Mouse (Mus musculus): ENCODE measurements around the gene Zfp536. TPM values are rescaled to one million over a fixed set of nuclear protein-coding genes. Genes with fewer than 3 reads are reported as not detected.
"Not testable (repeated sequence)": the region's sequence is repeated elsewhere in the genome, so short reads cannot be mapped to it uniquely, and the experiment has no call there.

Zfp536 gene
- polyA plus RNA-seq, 1 experiment from 2014 or later = 52.5 TPM

- Histone ChIP-seq H3K9ac (no peak overlapping the region), H3K4me1 (replicated peaks) (peaks cover 6% of the 10 kb centered on the region; the same call in 1 of the 2 replicates), H3K36me3 (no peaks in the 10 kb centered on the region), H3K4me3 (no peak overlapping the region), H3K9me3 (no peaks in the 10 kb centered on the region), H3K27me3 (no peaks in the 10 kb centered on the region), H3K27ac (replicated peaks) (no peak overlapping the region), H3K4me2 (no peak overlapping the region)
- 95% methylated on average over 2 of the region's 2 CpGs for WGBS
- ATAC-seq (ENCODE audit: low read depth) = no peak
Observed at GRCm38 (mm10) chr7:37617880-37618279, 155.6 kb downstream of the Zfp536 start.

- Histone ChIP-seq H3K27me3 (no peaks in the 10 kb centered on the region), H3K27ac (replicated peaks) (no peak overlapping the region), H3K4me1 (replicated peaks) (peaks cover 6% of the 10 kb centered on the region; the same call in 1 of the 2 replicates), H3K4me3 (no peak overlapping the region), H3K36me3 (no peaks in the 10 kb centered on the region), H3K9ac (no peak overlapping the region), H3K9me3 (no peaks in the 10 kb centered on the region), H3K4me2 (no peak overlapping the region)
- ATAC-seq (ENCODE audit: low read depth) = no peak
- 90% methylated on average over 4 of the region's 4 CpGs for WGBS
Observed at GRCm38 (mm10) chr7:37615932-37616331, 157.5 kb downstream of the Zfp536 start.

GRCm38 (mm10) chr7:37614381-37614780, 159.1 kb downstream of the Zfp536 start:
- H3K27ac ChIP-seq (replicated peaks) = no peak overlapping the region
- no peaks in the 10 kb centered on the region for H3K9me3 ChIP-seq
- 66% methylated on average over 10 of the region's 10 CpGs for WGBS
- H3K4me1 ChIP-seq (replicated peaks) = peaks cover 6% of the 10 kb centered on the region; the same call in 1 of the 2 replicates
- no peak overlapping the region for H3K4me3 ChIP-seq
- no peaks in the 10 kb centered on the region for H3K36me3 ChIP-seq
- H3K4me2 ChIP-seq = no peak overlapping the region
- no peak overlapping the region for H3K9ac ChIP-seq
- no peaks in the 10 kb centered on the region for H3K27me3 ChIP-seq
- ATAC-seq (ENCODE audit: low read depth) = no peak

- H3K4me2 ChIP-seq = no peak overlapping the region
- ATAC-seq (ENCODE audit: low read depth) = no peak
- WGBS = 94% methylated on average over 14 of the region's 14 CpGs
Observed at GRCm38 (mm10) chr7:37608556-37608955, 164.9 kb downstream of the Zfp536 start.

GRCm38 (mm10) chr7:37607906-37608305, 165.5 kb downstream of the Zfp536 start:
- H3K4me1 ChIP-seq (replicated peaks) = peaks cover 10% of the 10 kb centered on the region
- H3K9me3 ChIP-seq = no peaks in the 10 kb centered on the region
- 94% methylated on average over 6 of the region's 6 CpGs for WGBS
- no peak overlapping the region for H3K9ac ChIP-seq
- no peaks in the 10 kb centered on the region for H3K27me3 ChIP-seq
- no peak for ATAC-seq (ENCODE audit: low read depth)
- H3K36me3 ChIP-seq = 0 out of 2 replicates have a peak, but pooled peaks cover 5% of the 10 kb centered on the region
- H3K4me2 ChIP-seq = no peak overlapping the region
- no peak overlapping the region for H3K27ac ChIP-seq (replicated peaks)
- H3K4me3 ChIP-seq = no peak overlapping the region

More at GRCm38 (mm10) chr7:37608556-37608955, 164.9 kb downstream of the Zfp536 start:
- Histone ChIP-seq H3K4me1 (replicated peaks) (peaks cover 4% of the 10 kb centered on the region; the same call in 1 of the 2 replicates), H3K9ac (no peak overlapping the region), H3K36me3 (0 out of 2 replicates have a peak, but pooled peaks cover 5% of the 10 kb centered on the region), H3K27ac (replicated peaks) (no peak overlapping the region), H3K27me3 (no peaks in the 10 kb centered on the region), H3K4me3 (no peak overlapping the region), H3K9me3 (no peaks in the 10 kb centered on the region)

GRCm38 (mm10) chr7:37606472-37606871, 167.0 kb downstream of the Zfp536 start:
- Histone ChIP-seq H3K27me3 (no peaks in the 10 kb centered on the region), H3K9ac (no peak overlapping the region), H3K36me3 (0 out of 2 replicates have a peak, but pooled peaks cover 5% of the 10 kb centered on the region), H3K9me3 (no peaks in the 10 kb centered on the region), H3K4me2 (no peak overlapping the region), H3K4me1 (replicated peaks) (peaks cover 14% of the 10 kb centered on the region), H3K27ac (replicated peaks) (no peak overlapping the region), H3K4me3 (no peak overlapping the region)
- WGBS = 86% methylated on average over 5 of the region's 5 CpGs
- no peak for ATAC-seq (ENCODE audit: low read depth)

- H3K9me3 ChIP-seq; H3K9ac ChIP-seq; H3K4me3 ChIP-seq; H3K4me2 ChIP-seq; H3K27ac ChIP-seq (replicated peaks); H3K36me3 ChIP-seq; H3K27me3 ChIP-seq; ATAC-seq (ENCODE audit: low read depth): not testable (repeated sequence)
- H3K4me1 ChIP-seq (replicated peaks) = peaks cover 25% of the 10 kb centered on the region
Observed at GRCm38 (mm10) chr7:37603525-37603909, 169.9 kb downstream of the Zfp536 start.

- 0 out of 2 replicates have a peak, but pooled peaks cover 5% of the 10 kb centered on the region for H3K36me3 ChIP-seq
- H3K27ac ChIP-seq (replicated peaks) = peak overlapping the region; percentile 13; the same call in 1 of the 2 replicates
- H3K4me2 ChIP-seq = no peak overlapping the region
- 16% methylated on average over 9 of the region's 9 CpGs for WGBS
- H3K9me3 ChIP-seq = no peaks in the 10 kb centered on the region
- H3K4me3 ChIP-seq = no peak overlapping the region
- H3K4me1 ChIP-seq (replicated peaks) = peaks cover 25% of the 10 kb centered on the region
- no peaks in the 10 kb centered on the region for H3K27me3 ChIP-seq
- ATAC-seq (ENCODE audit: low read depth) = 0 out of 2 replicates have a peak, but pooled peaks have one; percentile 36
- peak overlapping the region; percentile 8; the same call in 1 of the 2 replicates for H3K9ac ChIP-seq
Observed at GRCm38 (mm10) chr7:37602871-37603524, 170.4 kb downstream of the Zfp536 start.

GRCm38 (mm10) chr7:37600318-37600717, 173.1 kb downstream of the Zfp536 start:
- Histone ChIP-seq H3K9ac (no peak overlapping the region), H3K4me2 (no peak overlapping the region), H3K9me3 (no peaks in the 10 kb centered on the region), H3K4me1 (replicated peaks) (peaks cover 25% of the 10 kb centered on the region), H3K4me3 (no peak overlapping the region), H3K36me3 (no peaks in the 10 kb centered on the region), H3K27ac (replicated peaks) (no peak overlapping the region), H3K27me3 (no peaks in the 10 kb centered on the region)
- WGBS = 66% methylated on average over 4 of the region's 4 CpGs
- no peak for ATAC-seq (ENCODE audit: low read depth)

- Histone ChIP-seq H3K4me2 (no peak overlapping the region), H3K9me3 (no peaks in the 10 kb centered on the region), H3K27ac (replicated peaks) (no peak overlapping the region), H3K27me3 (no peaks in the 10 kb centered on the region), H3K4me3 (no peak overlapping the region), H3K9ac (no peak overlapping the region), H3K4me1 (replicated peaks) (peaks cover 20% of the 10 kb centered on the region), H3K36me3 (peaks cover 5% of the 10 kb centered on the region; the same call in 1 of the 2 replicates)
- ATAC-seq (ENCODE audit: low read depth) = no peak
- 61% methylated on average over 12 of the region's 12 CpGs for WGBS
Observed at GRCm38 (mm10) chr7:37594211-37595030, 179.0 kb downstream of the Zfp536 start.

- 92% methylated on average over 6 of the region's 6 CpGs for WGBS
- Histone ChIP-seq H3K9ac (no peak overlapping the region), H3K36me3 (peaks cover 5% of the 10 kb centered on the region; the same call in 1 of the 2 replicates), H3K9me3 (no peaks in the 10 kb centered on the region), H3K27ac (replicated peaks) (no peak overlapping the region), H3K4me1 (replicated peaks) (peaks cover 17% of the 10 kb centered on the region; the same call in 1 of the 2 replicates), H3K4me2 (no peak overlapping the region), H3K4me3 (no peak overlapping the region), H3K27me3 (no peaks in the 10 kb centered on the region)
- ATAC-seq (ENCODE audit: low read depth) = no peak
Observed at GRCm38 (mm10) chr7:37593566-37593965, 179.9 kb downstream of the Zfp536 start.

GRCm38 (mm10) chr7:37586694-37587093, 186.7 kb downstream of the Zfp536 start:
- peak overlapping the region; percentile 33; the same call in 1 of the 2 replicates for H3K27ac ChIP-seq (replicated peaks)
- no peaks in the 10 kb centered on the region for H3K27me3 ChIP-seq
- no peak overlapping the region for H3K9ac ChIP-seq
- ATAC-seq (ENCODE audit: low read depth) = peak; percentile 65; the same call in 1 of the 2 replicates
- no peak overlapping the region for H3K4me2 ChIP-seq
- H3K4me1 ChIP-seq (replicated peaks) = peaks cover 17% of the 10 kb centered on the region
- no peaks in the 10 kb centered on the region for H3K36me3 ChIP-seq
- no peak overlapping the region for H3K4me3 ChIP-seq
- no peaks in the 10 kb centered on the region for H3K9me3 ChIP-seq
- 89% methylated on average over 13 of the region's 13 CpGs for WGBS
